Comparison of ENCODE assay signal across 9 mouse cellular contexts in genomic region chr1:165684261-165685203, GRCm38 (mm10). TPM values are rescaled to one million over a fixed set of nuclear protein-coding genes. Genes with fewer than 3 reads are reported as not detected.
DNase-seq lines count a peak whose midpoint lies in the region; ATAC-seq and TF ChIP-seq lines count a peak whose summit lies in the region.
"Had no signal": no experiment of that assay in that cellular context is flagged by ENCODE, and none has a peak within 500 bp of the region (broad histone marks: within the 10 kb centered on the region; RNA-seq: fewer than 3 reads in every experiment).

No protein-coding gene starts in this region.

- H3K9me3 ChIP-seq in heart, embryonic 13.5 days: no peaks in the 10 kb centered on the region
- no peaks in the 10 kb centered on the region for H3K9me3 ChIP-seq in kidney, embryonic 16.5 days (ENCODE audit: low read length)
- no peaks in the 10 kb centered on the region for H3K9me3 ChIP-seq in lung, postnatal 0 days (ENCODE audit: low read length)
- H3K9me3 ChIP-seq in forebrain, embryonic 11.5 days (ENCODE audit: control insufficient read depth, low read length): no peaks in the 10 kb centered on the region

- peak overlapping the region; percentile 0 for H3K9ac ChIP-seq in heart, embryonic 13.5 days
- H3K9ac ChIP-seq in kidney, embryonic 16.5 days (replicated peaks; ENCODE audit: low read length): 0 out of 2 replicates have a peak overlapping the region, but pooled peaks have one; percentile 35
- no peak overlapping the region for H3K9ac ChIP-seq in lung, postnatal 0 days (replicated peaks; ENCODE audit: low read depth)
- H3K9ac ChIP-seq in forebrain, embryonic 11.5 days (ENCODE audit: low read length): no peak overlapping the region

- peaks cover 98% of the 10 kb centered on the region for H3K4me1 ChIP-seq in heart, embryonic 13.5 days
- peaks cover 61% of the 10 kb centered on the region for H3K4me1 ChIP-seq in kidney, embryonic 16.5 days (ENCODE audit: insufficient read depth, low read length)
- H3K4me1 ChIP-seq in lung, postnatal 0 days (ENCODE audit: insufficient read depth, low read depth, low read length): peaks cover 23% of the 10 kb centered on the region
- H3K4me1 ChIP-seq in forebrain, embryonic 11.5 days (replicated peaks; ENCODE audit: control insufficient read depth, insufficient read depth, low read length): no peaks in the 10 kb centered on the region

- peak overlapping the region; percentile 47 for H3K4me2 ChIP-seq in heart, embryonic 13.5 days
- H3K4me2 ChIP-seq in kidney, embryonic 16.5 days (replicated peaks; ENCODE audit: low read depth, low read length): no peak overlapping the region
- no peak overlapping the region for H3K4me2 ChIP-seq in lung, postnatal 0 days (replicated peaks; ENCODE audit: low read depth, low read length)
- H3K4me2 ChIP-seq in forebrain, embryonic 11.5 days (ENCODE audit: low read depth, low read length, severe bottlenecking): no peak overlapping the region

- no peak overlapping the region for H3K4me3 ChIP-seq in heart, embryonic 13.5 days
- H3K4me3 ChIP-seq in kidney, embryonic 16.5 days (ENCODE audit: low read length): no peak overlapping the region
- H3K4me3 ChIP-seq in lung, postnatal 0 days (ENCODE audit: low read depth, low read length): no peak overlapping the region
- no peak overlapping the region for H3K4me3 ChIP-seq in forebrain, embryonic 11.5 days (ENCODE audit: low read depth, low read length)

- peak overlapping the region; percentile 86 for H3K27ac ChIP-seq in heart, embryonic 13.5 days (replicated peaks)
- peak overlapping the region; percentile 78 for H3K27ac ChIP-seq in kidney, embryonic 16.5 days (ENCODE audit: low read length)
- H3K27ac ChIP-seq in lung, postnatal 0 days (ENCODE audit: low read length): peak overlapping the region; percentile 73
- H3K27ac ChIP-seq in forebrain, embryonic 11.5 days (ENCODE audit: low read depth, low read length): no peak overlapping the region

- peak; percentile 95 for TF ChIP-seq EP300 in lung, postnatal 0 days (IDR thresholded peaks at IDR 0.05)

- peak; percentile 76 for DNase-seq in gastrocnemius, postnatal 25 days
- no peak for DNase-seq in gastrocnemius, postnatal 4 days (ENCODE audit: low spot score in 2 of 2)
- peak; percentile 62 for DNase-seq in lung, postnatal 0 days (ENCODE audit: low spot score)
- no peak for DNase-seq in ovary, postnatal 36 days (ENCODE audit: low spot score)
- no peak for DNase-seq in cerebellum, postnatal 14 days
- DNase-seq in forebrain, embryonic 11.5 days (ENCODE audit: low spot score): no peak

- peak; percentile 71 for ATAC-seq in heart, embryonic 13.5 days (ENCODE audit: extremely low read depth, insufficient number of reproducible peaks, low FRiP score, low TSS enrichment)
- peak; percentile 63 for ATAC-seq in kidney, embryonic 16.5 days (ENCODE audit: low FRiP score, low TSS enrichment)
- ATAC-seq in lung, postnatal 0 days: peak; percentile 90
- ATAC-seq in forebrain, embryonic 11.5 days (replicated peaks; ENCODE audit: low FRiP score): no peak

- TF ChIP-seq CTCF in lung, postnatal 0 days (IDR thresholded peaks at IDR 0.05): no peak

- H3K36me3 ChIP-seq in heart, embryonic 13.5 days: peaks cover 16% of the 10 kb centered on the region
- peaks cover 5% of the 10 kb centered on the region; the same call in 1 of the 2 replicates for H3K36me3 ChIP-seq in kidney, embryonic 16.5 days (ENCODE audit: insufficient read depth, low read length)
- no peaks in the 10 kb centered on the region for H3K36me3 ChIP-seq in lung, postnatal 0 days (ENCODE audit: insufficient read depth, low read length)
- no peaks in the 10 kb centered on the region for H3K36me3 ChIP-seq in forebrain, embryonic 11.5 days (ENCODE audit: control insufficient read depth, insufficient read depth, low read length)

- no peaks in the 10 kb centered on the region for H3K27me3 ChIP-seq in heart, embryonic 13.5 days (replicated peaks)
- no peaks in the 10 kb centered on the region for H3K27me3 ChIP-seq in kidney, embryonic 16.5 days (ENCODE audit: insufficient read depth, low read length)
- no peaks in the 10 kb centered on the region for H3K27me3 ChIP-seq in lung, postnatal 0 days (replicated peaks; ENCODE audit: insufficient read depth, low read length)
- H3K27me3 ChIP-seq in forebrain, embryonic 11.5 days (ENCODE audit: control insufficient read depth, insufficient read depth, low read length): no peaks in the 10 kb centered on the region
- H3K27me3 ChIP-seq: CH12.LX had no signal

- 16% methylated on average over 15 of the region's 15 CpGs for WGBS in heart, embryonic 13.5 days
- WGBS in kidney, embryonic 16.5 days: 60% methylated on average over 15 of the region's 15 CpGs
- WGBS in lung, postnatal 0 days: 48% methylated on average over 15 of the region's 15 CpGs
- 54% methylated on average over 15 of the region's 15 CpGs for WGBS in forebrain, embryonic 11.5 days

RNA-seq across cellular contexts. Expression of gene Rcsd1, which starts 25.0 kb away (rescaled TPM):
- total RNA-seq in gastrocnemius, postnatal 25 days (2021): 10 to 100 TPM; 80.0 to 85.8 TPM
- total RNA-seq in gastrocnemius, postnatal 4 days (2021): 100 to 1,000 TPM; 108 to 126 TPM
- polyA plus RNA-seq in heart, embryonic 13.5 days (2015; fragmentation: Nextera tagmentation; extraction: Ambion mirVana): 83.9 and 95.4 TPM in 2 replicates
- polyA plus RNA-seq in kidney, embryonic 16.5 days (2015; fragmentation: Nextera tagmentation; extraction: Ambion mirVana): 54.9 and 61.4 TPM in 2 replicates
- 49.6 and 54.4 TPM in 2 replicates for polyA plus RNA-seq in lung, postnatal 0 days (2015; fragmentation: Nextera tagmentation; extraction: Ambion mirVana)
- polyA plus RNA-seq in forebrain, embryonic 11.5 days (2014; fragmentation: Nextera tagmentation; extraction: Ambion mirVana): 6.4 and 7.2 TPM in 2 replicates

RNA-seq across cellular contexts. Expression of gene Mpzl1, which starts 50.2 kb away (rescaled TPM):
- 10 to 100 TPM in 1 of 2 experiments, 1 to 10 TPM in 1; 9.2 to 10.1 TPM for total RNA-seq in gastrocnemius, postnatal 25 days (2021)
- total RNA-seq in gastrocnemius, postnatal 4 days (2021): 10 to 100 TPM; 57.2 to 61.3 TPM
- 106 and 116 TPM in 2 replicates for polyA plus RNA-seq in heart, embryonic 13.5 days (2015; fragmentation: Nextera tagmentation; extraction: Ambion mirVana)
- polyA plus RNA-seq in kidney, embryonic 16.5 days (2015; fragmentation: Nextera tagmentation; extraction: Ambion mirVana): 221 and 236 TPM in 2 replicates
- polyA plus RNA-seq in lung, postnatal 0 days (2015; fragmentation: Nextera tagmentation; extraction: Ambion mirVana): 136 and 149 TPM in 2 replicates
- polyA plus RNA-seq in forebrain, embryonic 11.5 days (2014; fragmentation: Nextera tagmentation; extraction: Ambion mirVana): 128 and 141 TPM in 2 replicates

Comparison
In these comparisons a context has a peak if more than half of its experiments do, and no peak if none do; other contexts are left out.
1. DNase-seq: peak in gastrocnemius, postnatal 25 days (single experiment) and lung, postnatal 0 days (single experiment); none in gastrocnemius, postnatal 4 days (0 of 2), ovary, postnatal 36 days (single experiment), cerebellum, postnatal 14 days (0 of 2) and forebrain, embryonic 11.5 days (single experiment).
2. H3K9ac ChIP-seq: peak in heart, embryonic 13.5 days (single experiment) and kidney, embryonic 16.5 days (single experiment); none in lung, postnatal 0 days (single experiment) and forebrain, embryonic 11.5 days (single experiment).